Mouse (Mus musculus): ENCODE measurements around the gene Tspan33.
A peak's percentile ranks its signal among the peaks of the same experiment; 100 is the strongest.

DNA sequence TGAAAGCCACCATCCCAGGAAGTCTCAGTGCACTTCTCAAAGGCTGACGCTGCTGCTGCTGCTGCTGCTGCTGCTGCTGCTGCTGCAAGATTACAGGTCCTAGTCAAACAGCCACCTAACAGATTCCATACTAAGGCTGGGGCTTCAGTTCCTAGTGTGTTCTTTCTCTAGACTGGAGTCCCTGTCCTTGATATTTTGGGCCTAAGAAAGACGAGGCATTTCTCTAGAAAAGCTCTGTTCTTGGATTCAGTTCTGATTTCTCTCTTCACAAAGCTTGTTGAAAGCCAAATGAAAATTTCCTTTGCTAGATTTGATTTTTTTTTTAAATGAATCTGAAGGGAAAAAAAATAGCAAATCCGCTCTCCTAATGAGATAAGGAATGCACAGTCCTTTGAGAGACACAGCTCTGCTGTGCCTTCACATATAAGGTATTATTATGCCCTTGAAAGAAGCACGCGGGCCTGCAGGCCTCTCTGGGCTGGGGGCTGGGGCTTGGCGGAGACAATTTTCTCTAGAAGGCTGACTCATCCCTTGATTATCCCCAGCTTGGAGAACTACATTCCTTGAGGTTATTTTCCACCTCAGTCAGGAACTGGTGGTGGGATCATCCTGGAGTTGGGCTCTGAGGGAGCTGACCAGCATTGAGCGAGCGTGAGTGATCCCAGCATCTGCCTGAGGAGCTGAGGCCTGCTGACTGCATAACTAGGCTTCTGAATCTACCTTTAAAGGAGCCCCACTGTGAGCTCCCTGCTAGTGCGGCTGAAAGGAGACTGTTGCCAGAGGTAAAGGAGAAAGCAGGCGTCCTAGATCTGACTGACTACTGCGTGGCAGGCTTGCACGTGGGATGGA, 21.2 kb upstream of the Tspan33 start:
- TF ChIP-seq CTCF (IDR thresholded peaks at IDR 0.05; ENCODE audit: control insufficient read depth, insufficient read depth, insufficient read length), result no peak
- TF ChIP-seq MAX (IDR thresholded peaks at IDR 0.05), result peak; percentile 38
- TF ChIP-seq MYOG (IDR thresholded peaks at IDR 0.05; ENCODE audit: control insufficient read depth, extremely low read depth, insufficient read length), result no peak
- TF ChIP-seq MYOD1 (IDR thresholded peaks at IDR 0.05; ENCODE audit: control insufficient read depth, insufficient read length, low read depth), result peak; percentile 71
- TF ChIP-seq USF1 (IDR thresholded peaks at IDR 0.05; ENCODE audit: low read depth), result no peak
- no peak for TF ChIP-seq CEBPB (IDR thresholded peaks at IDR 0.05; ENCODE audit: low read depth)
